Mouse (Mus musculus) embryonic facial prominence, embryonic 10.5 days (tissue): Measurements from ENCODE around the gene Zfp867. TPM values are rescaled to one million over a fixed set of nuclear protein-coding genes. Genes with fewer than 3 reads are reported as not detected.

ENCODE experiments used
- DNase-seq: peaks from one replicate; pipeline ENCODE4 v3.0.0-alpha.2; 2017; ENCODE audit warnings: low spot score
- H3K27ac ChIP-seq: fragments of 300-500 bp; sonication (generic); replicated peaks from 2 replicates; pipeline ENCODE4 v1.5.1; 2016; ENCODE audit warnings: mild to moderate bottlenecking
- H3K27me3 ChIP-seq: fragments of 300-500 bp; sonication (generic); replicated peaks from 2 replicates; pipeline ENCODE4 v1.6.1; 2016; ENCODE audit warnings: low read depth, mild to moderate bottlenecking; ENCODE audit not compliant: poor library complexity, severe bottlenecking
- H3K36me3 ChIP-seq: fragments of 300-500 bp; sonication (generic); replicated peaks from 2 replicates; pipeline ENCODE4 v1.6.1; 2016; ENCODE audit warnings: mild to moderate bottlenecking, moderate library complexity
- H3K4me1 ChIP-seq: fragments of 300-500 bp; sonication (generic); 2 replicates; pipeline ENCODE4 v1.6.1; 2016
- H3K4me3 ChIP-seq: fragments of 300-500 bp; sonication (generic); 2 replicates; pipeline ENCODE4 v1.5.1; 2016; ENCODE audit warnings: mild to moderate bottlenecking, moderate library complexity
- H3K9me3 ChIP-seq: fragments of 300-500 bp; sonication (generic); 2 replicates; pipeline ENCODE4 v1.6.1; 2016; ENCODE audit warnings: mild to moderate bottlenecking
- WGBS: fragments of 180-500 bp; shearing (Covaris S2); methylation state at CpG from one replicate; pipeline ENCODE4 v1.1.7; 2016; 5-methylcytosine and 5-hydroxymethylcytosine counted together
- polyA plus RNA-seq: library from polyadenylated mRNA; unstranded; fragments of >200 nt; fragmentation: Nextera tagmentation; extraction: Ambion mirVana; gene quantifications from 2 replicates; pipeline ENCODE4 v1.2.1, GENCODE M21; 2016

Zfp867 gene
- polyA plus RNA-seq, 1 experiment from 2014 or later: 9.3 TPM

DNA sequence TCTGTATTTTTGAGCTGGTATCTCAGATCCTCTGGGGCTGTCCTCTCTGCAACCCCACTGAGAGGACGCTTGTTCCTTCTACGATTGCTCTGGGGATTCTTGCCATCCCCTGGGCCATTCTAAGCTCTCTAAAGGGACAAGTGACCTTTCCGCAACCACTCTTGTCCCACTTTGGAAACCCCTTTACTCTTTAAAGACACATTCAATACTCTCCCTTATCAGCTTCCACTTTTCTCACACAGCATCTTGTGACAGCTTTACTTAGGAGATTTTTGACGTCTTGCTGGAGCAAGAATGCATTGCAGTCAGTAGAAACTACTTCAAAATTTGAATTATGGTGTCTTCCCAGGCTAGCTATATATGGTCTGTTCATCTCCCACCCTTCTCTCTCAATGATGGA lies 21.2 kb downstream of the Zfp867 start, which contains the start of gene Snap47:
Gene Snap47 (minus strand): TSS at position 101 of the 400 bp plus-strand sequence.
- peaks cover 57% of the 10 kb centered on the region for H3K36me3 ChIP-seq
- 78% methylated on average over 4 of the region's 4 CpGs for WGBS
- H3K4me1 ChIP-seq: peaks cover 34% of the 10 kb centered on the region
- H3K27ac ChIP-seq: peak within 1 kb of the TSS; percentile 91
- H3K27me3 ChIP-seq: no peaks in the 10 kb centered on the region
- DNase-seq: no peak
- H3K4me3 ChIP-seq: peak within 1 kb of the TSS; percentile 93
- no peaks in the 10 kb centered on the region for H3K9me3 ChIP-seq

DNA sequence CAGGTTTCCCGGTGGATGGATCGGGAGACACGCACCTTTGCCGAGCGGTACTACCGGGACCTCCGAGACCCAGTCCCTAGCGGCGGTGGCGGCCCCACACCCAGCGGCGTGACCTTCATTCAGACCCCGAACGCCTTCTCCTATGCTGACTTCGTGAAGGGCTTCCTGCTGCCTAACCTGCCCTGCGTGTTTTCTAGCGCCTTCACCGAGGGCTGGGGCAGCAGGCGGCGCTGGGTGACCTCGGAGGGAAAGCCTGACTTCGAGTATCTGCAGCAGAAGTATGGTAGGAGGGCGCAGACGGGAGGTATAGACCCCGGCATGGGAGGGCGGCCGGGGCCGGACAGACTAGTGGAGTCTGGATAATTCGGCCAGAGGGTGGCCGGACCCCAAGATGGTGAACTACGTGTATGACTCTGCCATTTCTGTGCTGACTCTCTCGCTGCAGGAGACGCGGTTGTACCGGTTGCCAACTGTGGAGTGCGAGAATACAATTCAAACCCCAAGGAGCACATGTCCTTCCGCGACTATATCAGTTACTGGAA lies 22.0 kb downstream of the Zfp867 start:
- Histone ChIP-seq H3K27me3 (no peaks in the 10 kb centered on the region), H3K27ac (peak overlapping the region; percentile 91), H3K9me3 (no peaks in the 10 kb centered on the region), H3K4me3 (peak overlapping the region; percentile 93), H3K4me1 (peaks cover 34% of the 10 kb centered on the region), H3K36me3 (peaks cover 55% of the 10 kb centered on the region)
- no peak for DNase-seq
- WGBS: under 1% methylated on average over 38 of the region's 38 CpGs

DNA sequence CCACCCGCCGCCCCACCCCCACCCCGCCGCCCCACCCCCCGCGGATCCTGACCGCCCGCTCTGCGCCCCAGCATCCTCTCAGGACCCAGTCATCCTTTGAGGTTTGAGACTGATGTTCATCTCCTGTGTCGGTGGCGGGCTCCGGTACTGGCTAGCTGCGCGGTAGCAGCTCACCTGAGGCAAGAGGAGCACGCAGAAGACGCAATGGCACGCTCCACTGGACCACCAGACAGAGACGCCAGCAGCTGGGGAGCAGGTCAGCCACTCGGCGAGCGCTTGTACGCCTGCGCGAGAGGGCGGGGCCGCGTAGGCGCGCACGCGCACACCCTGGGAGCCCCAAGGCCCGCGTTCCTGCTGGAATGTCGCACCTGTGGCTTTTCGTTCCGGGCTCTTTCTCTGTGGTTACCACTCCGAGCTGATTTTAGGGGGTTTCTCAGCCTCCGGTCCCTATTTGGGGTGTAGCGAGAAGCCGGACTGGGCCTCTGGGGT lies 22.5 kb downstream of the Zfp867 start, which contains the start of gene Jmjd4:
Gene Jmjd4 (plus strand): TSS at position 305 of the 489 bp plus-strand sequence.
- Histone ChIP-seq H3K27ac (peak within 1 kb of the TSS; percentile 91), H3K36me3 (peaks cover 53% of the 10 kb centered on the region), H3K27me3 (no peaks in the 10 kb centered on the region), H3K9me3 (no peaks in the 10 kb centered on the region), H3K4me1 (peaks cover 34% of the 10 kb centered on the region), H3K4me3 (peak within 1 kb of the TSS; percentile 93)
- DNase-seq: peak; percentile 95
- WGBS: 0% methylated on average over 40 of the region's 40 CpGs

DNA sequence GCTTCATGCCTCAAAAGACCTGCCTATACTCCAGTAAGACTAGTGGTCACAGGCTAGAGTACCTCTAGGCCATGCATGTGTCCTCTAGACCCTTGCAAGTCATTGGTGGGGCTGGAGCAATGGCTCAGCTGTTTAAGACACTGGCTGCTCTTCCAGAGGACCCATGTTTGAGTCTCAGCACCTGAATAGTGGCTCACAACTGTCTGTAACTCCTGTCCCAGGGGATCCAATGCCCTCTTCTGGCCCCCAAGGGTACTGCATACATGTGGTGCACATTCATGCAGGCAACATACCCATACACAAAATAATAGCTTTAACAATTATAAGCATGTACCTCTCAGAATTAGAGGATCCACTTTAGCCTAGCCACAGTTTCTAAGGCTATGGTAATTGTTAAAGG lies 29.2 kb downstream of the Zfp867 start:
- Histone ChIP-seq H3K36me3 (peaks cover 56% of the 10 kb centered on the region), H3K4me3 (no peak overlapping the region), H3K9me3 (peaks cover 6% of the 10 kb centered on the region; the same call in 1 of the 2 replicates), H3K4me1 (peaks cover 5% of the 10 kb centered on the region; the same call in 1 of the 2 replicates), H3K27ac (no peak overlapping the region), H3K27me3 (no peaks in the 10 kb centered on the region)
- no peak for DNase-seq

DNA sequence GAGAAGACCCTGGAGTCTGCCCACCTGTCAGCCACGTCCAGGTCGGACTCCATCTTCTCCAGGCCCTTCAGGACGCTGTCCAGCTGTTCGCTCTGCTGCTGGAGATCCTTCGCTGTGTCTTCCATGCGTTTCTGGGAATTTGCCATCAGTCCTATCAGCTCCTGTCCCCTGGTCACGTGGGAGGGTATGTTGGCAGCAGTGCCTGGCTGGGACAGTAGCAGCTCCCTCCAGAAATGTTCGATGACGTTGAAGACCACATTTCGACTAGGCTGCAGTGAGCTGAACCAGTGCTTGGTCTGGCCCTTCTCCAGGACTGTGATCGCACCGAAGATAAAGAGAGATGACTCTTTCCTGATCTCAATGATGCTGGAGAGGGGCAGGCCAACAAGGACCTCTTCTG lies 34.3 kb downstream of the Zfp867 start:
- H3K4me1 ChIP-seq: no peaks in the 10 kb centered on the region
- peaks cover 15% of the 10 kb centered on the region for H3K9me3 ChIP-seq
- WGBS: 94% methylated on average over 12 of the region's 12 CpGs
- H3K4me3 ChIP-seq: no peak overlapping the region
- H3K27me3 ChIP-seq: no peaks in the 10 kb centered on the region
- no peak overlapping the region for H3K27ac ChIP-seq
- H3K36me3 ChIP-seq: peaks cover 74% of the 10 kb centered on the region
- no peak for DNase-seq

DNA sequence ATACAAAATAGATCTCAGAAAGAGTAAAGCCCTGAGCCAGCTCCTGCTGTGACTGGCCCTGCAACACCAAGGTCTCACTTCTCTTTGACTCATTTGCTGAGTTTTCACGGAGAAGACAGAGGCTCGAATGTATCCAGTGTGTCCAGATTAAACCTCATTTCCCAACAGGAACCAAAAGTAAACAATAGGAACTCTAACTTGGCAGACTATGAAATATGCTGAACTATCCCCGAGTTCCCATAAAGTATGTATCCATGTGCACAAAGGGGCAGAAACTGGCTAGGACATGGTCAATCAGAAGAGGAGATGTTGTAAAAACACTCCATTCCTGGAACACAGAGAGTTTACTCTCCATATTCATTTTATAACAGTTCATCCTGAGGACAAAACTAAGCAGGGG lies 40.0 kb downstream of the Zfp867 start:
- Histone ChIP-seq H3K27me3 (no peaks in the 10 kb centered on the region), H3K4me3 (no peak overlapping the region), H3K36me3 (peaks cover 84% of the 10 kb centered on the region), H3K4me1 (no peaks in the 10 kb centered on the region), H3K27ac (no peak overlapping the region), H3K9me3 (peaks cover 13% of the 10 kb centered on the region)
- no peak for DNase-seq
- 82% methylated on average over 3 of the region's 3 CpGs for WGBS

DNA sequence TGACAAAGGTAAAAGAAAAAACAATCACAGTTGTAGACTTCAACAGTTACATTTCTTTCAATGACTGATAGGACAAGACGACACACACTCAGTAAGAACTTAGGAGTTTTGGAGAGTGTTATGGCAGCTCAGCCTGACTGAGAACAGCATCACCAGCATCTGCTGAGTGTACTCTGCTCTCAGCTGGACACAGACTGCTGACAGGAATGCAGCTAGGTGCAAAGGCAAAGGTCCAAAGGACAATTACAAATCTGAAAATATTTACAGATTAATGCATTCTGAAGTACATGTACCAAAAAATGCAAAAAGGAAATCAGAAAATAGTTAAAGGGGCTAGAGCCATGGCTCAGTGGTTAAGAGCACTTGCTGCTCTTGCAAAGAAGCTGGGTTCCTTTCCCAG lies 42.3 kb downstream of the Zfp867 start:
- peaks cover 87% of the 10 kb centered on the region for H3K36me3 ChIP-seq
- WGBS: 90% methylated on average over 1 of the region's 1 CpGs
- no peaks in the 10 kb centered on the region; the same call in 1 of the 2 replicates for H3K4me1 ChIP-seq
- H3K4me3 ChIP-seq: no peak overlapping the region
- no peak overlapping the region for H3K27ac ChIP-seq
- no peak for DNase-seq
- no peaks in the 10 kb centered on the region for H3K27me3 ChIP-seq
- H3K9me3 ChIP-seq: no peaks in the 10 kb centered on the region

DNA sequence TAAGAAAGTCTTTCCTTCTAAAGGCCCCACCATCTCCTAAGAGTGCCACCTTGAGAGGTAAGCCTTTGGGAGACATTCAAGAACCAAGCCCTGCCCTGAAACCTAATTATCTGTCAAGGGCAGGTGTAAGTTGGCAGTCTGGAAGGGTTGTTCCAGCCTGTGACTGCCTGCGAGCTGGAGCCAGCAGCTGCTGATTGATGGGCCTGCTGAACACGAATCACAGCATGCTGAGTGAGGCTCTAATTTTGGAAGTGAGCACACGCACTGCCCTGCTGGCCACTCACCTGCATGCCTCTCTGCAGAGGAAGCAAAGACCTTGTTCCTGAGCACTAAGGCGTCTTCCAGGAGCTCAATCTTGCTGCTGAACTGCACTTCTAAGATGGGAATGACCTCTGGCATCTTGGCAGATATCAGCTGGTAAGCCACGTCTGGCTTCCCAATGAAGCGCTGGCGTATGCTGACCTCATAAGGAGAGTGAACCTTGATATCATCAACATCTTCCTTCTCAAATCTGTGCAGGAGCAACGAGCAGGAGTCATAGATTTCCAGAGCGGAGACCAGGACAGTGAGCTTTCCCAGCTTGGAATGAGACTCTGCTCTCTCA lies 44.1 kb downstream of the Zfp867 start:
- DNase-seq: no peak
- Histone ChIP-seq H3K9me3 (no peaks in the 10 kb centered on the region), H3K27ac (no peak overlapping the region), H3K4me1 (peaks cover 7% of the 10 kb centered on the region), H3K36me3 (peaks cover 87% of the 10 kb centered on the region), H3K4me3 (no peak overlapping the region), H3K27me3 (no peaks in the 10 kb centered on the region)
- 93% methylated on average over 9 of the region's 9 CpGs for WGBS

DNA sequence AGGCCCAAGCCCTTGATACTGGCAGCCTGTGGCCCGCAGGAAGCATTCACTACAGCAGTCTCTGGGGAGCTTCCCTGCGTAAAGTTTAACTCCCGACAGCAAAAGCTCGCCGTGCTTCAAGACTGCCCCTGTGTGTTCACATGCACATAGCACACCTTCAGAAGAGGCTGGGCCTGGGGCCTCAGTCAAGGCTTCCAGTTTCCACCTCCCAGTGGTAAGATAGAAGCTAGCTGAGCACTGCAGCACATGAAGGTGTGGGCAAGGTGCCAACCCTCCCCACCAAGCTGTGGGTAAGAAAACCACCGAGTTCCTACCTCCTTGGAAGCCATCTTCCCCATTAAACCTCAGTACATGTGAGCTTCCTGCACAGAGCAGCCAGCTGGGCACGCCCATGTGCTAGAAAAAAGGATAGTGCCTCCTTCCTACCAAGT lies 46.6 kb downstream of the Zfp867 start:
- Histone ChIP-seq H3K36me3 (peaks cover 85% of the 10 kb centered on the region), H3K9me3 (no peaks in the 10 kb centered on the region), H3K4me1 (peaks cover 9% of the 10 kb centered on the region), H3K27ac (no peak overlapping the region), H3K4me3 (no peak overlapping the region), H3K27me3 (no peaks in the 10 kb centered on the region)
- WGBS: 64% methylated on average over 7 of the region's 7 CpGs
- no peak for DNase-seq

DNA sequence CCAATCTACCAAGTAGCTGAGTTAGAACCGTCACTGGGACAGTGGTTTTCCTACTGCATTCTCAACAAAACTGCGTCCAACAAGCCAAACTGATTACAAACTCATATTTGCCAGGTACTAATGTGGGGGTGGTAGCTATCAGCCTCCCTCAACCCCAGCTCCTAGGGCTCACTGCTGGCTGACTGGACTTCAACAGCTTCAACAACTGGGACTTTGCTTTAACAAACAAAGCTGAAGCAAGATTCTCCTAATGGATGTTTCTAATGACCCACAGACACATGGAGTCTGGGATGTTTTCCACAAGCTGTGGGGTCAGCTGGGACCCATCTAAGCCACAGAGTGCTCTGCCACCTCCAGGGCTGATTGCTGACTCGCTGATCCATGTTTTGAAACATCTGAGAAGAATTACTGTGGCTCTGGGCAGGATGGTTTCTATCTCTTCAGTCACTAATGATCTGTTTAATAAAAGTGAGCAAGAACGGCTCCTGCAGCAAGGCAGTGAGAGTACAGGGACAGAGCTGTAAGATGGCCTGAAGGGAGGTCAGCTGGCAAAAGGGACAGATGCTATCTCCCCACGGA lies 49.2 kb downstream of the Zfp867 start:
- no peak for DNase-seq
- WGBS: 66% methylated on average over 5 of the region's 5 CpGs
- H3K36me3 ChIP-seq: peaks cover 97% of the 10 kb centered on the region
- H3K9me3 ChIP-seq: no peaks in the 10 kb centered on the region
- no peak overlapping the region for H3K4me3 ChIP-seq
- H3K27ac ChIP-seq: 0 out of 2 replicates have a peak overlapping the region, but pooled peaks have one; percentile 30
- no peaks in the 10 kb centered on the region for H3K27me3 ChIP-seq
- H3K4me1 ChIP-seq: peaks cover 21% of the 10 kb centered on the region

DNA sequence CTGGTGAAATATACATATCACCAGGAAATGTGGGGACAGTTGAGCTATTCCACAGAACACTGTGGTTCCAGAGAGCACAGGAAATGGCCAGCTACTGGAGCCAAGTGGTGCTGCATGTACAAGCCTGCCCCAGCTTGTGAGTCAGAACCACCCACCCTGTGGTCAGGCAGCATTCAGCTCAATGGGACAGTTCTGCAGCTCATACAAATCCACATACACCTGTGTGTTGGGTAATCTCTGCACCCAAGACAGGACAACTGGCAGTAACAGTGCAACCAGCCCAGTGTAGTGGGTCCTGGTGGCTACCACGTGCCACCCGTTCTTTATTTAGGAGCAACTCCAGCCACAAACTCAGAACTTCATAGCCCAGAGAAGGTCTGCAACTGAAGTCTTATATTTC lies 50.3 kb downstream of the Zfp867 start:
- WGBS: 92% methylated on average over 2 of the region's 2 CpGs
- peaks cover 94% of the 10 kb centered on the region for H3K36me3 ChIP-seq
- no peak overlapping the region for H3K27ac ChIP-seq
- H3K4me3 ChIP-seq: no peak overlapping the region
- no peaks in the 10 kb centered on the region for H3K27me3 ChIP-seq
- H3K4me1 ChIP-seq: peaks cover 21% of the 10 kb centered on the region
- no peak for DNase-seq
- H3K9me3 ChIP-seq: no peaks in the 10 kb centered on the region

DNA sequence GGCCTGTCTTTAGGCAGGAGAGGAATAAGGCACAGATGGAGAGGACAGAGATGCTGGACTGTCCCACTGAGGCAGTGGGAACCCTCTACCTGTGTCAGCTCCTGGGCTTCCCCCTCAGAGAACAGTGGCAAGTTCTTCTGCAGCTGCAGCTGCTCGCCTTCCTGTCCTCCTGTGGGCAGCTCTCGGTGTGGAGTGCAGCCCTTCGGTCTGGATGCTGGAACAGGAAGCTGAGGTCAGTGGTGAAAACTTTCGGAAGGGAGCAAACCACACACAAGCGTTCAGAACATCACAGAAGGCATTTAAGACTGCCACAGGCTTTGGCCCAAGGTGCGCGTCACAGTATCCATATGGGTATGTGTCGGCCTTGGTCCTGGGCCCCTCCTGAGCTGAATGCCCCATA lies 50.8 kb downstream of the Zfp867 start:
- Histone ChIP-seq H3K4me1 (peaks cover 21% of the 10 kb centered on the region), H3K4me3 (no peak overlapping the region), H3K36me3 (peaks cover 94% of the 10 kb centered on the region), H3K9me3 (no peaks in the 10 kb centered on the region), H3K27me3 (no peaks in the 10 kb centered on the region), H3K27ac (no peak overlapping the region; the same call in 1 of the 2 replicates)
- no peak for DNase-seq
- 89% methylated on average over 8 of the region's 8 CpGs for WGBS

DNA sequence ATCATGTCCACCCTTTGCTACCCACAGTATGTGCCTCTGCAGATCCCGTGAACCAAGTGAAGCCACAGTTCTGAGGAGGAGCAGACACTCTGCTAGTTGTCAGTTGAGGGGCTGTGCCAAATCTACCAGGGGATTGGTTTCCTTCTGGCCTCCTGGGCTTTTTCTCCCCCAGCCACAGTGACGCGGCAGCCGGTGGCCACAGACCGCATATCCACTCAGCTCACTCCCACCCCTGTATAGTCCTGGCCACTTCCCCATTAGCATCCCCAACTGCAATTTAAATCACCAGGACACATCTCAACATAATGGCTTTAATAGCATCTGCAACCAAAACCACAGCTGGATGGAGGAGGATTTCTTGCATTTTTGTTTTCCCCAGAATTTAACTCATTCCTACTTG lies 53.6 kb downstream of the Zfp867 start:
- H3K9me3 ChIP-seq: 0 out of 2 replicates have a peak, but pooled peaks cover 3% of the 10 kb centered on the region
- 76% methylated on average over 5 of the region's 5 CpGs for WGBS
- no peaks in the 10 kb centered on the region for H3K27me3 ChIP-seq
- H3K36me3 ChIP-seq: peaks cover 92% of the 10 kb centered on the region
- H3K27ac ChIP-seq: 0 out of 2 replicates have a peak overlapping the region, but pooled peaks have one; percentile 2
- no peak overlapping the region for H3K4me3 ChIP-seq
- peaks cover 20% of the 10 kb centered on the region for H3K4me1 ChIP-seq
- no peak for DNase-seq
